Mouse (Mus musculus) spleen, adult 12 weeks (tissue): ENCODE results near the gene Ifrd1.
"Not testable (repeated sequence)": the region's sequence is repeated elsewhere in the genome, so short reads cannot be mapped to it uniquely, and the experiment has no call there.

ENCODE experiments used
- DNase-seq: peaks from one replicate; pipeline ENCODE4 v3.0.0; 2022; ENCODE audit warnings: low spot score

The Ifrd1 gene

DNA sequence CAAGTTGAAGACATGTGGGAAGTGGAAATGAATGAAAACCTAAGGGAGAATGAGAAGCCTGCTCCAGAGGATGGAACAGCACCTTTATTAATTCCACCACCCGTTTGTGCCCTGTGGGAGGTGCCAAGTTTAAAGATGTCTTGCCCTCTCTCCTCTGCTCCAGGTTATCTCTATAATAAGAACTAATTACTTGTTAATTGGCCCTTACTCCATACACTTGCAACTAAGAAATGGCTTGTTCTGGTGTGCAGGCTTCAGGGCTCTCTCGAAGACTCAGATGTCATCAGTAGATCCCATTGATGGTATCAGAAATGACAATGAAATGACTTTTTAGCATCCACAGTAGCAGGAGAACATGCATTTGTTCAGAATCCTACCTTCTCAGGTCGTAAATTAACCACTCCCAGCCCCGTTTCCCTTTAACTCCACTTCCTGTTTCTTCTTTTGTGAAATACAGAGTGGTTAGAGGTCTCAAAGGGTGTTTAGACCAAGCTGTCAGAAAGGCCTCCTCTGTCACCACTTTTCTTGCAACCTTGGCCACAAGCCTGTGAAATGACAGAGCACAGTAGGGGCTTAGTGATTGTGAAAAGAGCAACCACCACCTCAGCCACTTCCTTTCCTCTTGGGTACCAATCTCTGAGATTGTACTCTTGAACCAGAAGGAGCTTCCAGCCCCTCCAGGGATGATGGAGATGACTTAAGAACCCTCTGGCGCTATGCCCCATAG is at the start of gene Ifrd1:
Gene Ifrd1 (minus strand): TSS at position 51 of the 727 bp plus-strand sequence.
- DNase-seq, result no peak

DNA sequence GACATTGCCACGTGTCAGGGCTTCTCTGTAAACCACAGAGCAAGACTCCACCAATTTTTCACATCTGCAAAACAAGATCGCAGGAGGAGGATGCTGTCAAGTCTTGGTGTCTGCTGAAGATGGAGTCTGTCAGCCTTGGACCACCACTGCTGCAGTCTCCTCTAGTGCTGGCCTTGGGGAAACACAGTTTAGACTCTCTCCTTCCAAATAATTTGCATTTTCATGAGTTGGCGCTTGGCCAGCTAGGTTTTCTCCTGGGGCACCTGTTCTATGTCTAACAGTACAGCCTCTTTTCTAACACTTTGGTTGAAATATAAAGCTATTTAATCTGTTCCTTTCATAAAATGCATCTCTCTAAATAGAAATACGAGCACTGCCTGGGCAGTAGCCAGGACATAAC is 38.2 kb upstream of the Ifrd1 start:
- no peak for DNase-seq

- DNase-seq, result no peak
Measured at GRCm38 (mm10) chr12:40280596-40281325, 32.5 kb upstream of the Ifrd1 start.

DNA sequence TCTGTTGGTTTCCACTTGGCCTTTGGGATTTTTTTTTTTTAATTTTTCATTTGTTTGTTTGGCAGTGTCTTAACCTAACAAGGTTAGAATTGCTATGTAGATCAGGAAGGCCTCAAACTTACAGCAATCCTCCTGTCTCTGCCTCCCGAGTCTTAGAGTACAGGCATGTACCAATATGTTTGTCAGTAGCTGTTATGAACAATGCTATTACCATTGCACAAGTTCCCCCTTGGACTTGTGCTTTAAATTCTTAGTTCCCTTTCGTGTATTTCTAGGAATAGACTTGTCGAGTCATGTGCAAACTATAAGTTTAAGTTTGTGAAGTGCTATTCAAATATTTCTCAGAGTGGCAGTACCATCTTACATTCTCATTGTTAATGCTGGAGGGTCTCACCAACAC is 29.3 kb upstream of the Ifrd1 start:
- no peak for DNase-seq

- DNase-seq, result no peak
Measured at GRCm38 (mm10) chr12:40274931-40275330, 26.6 kb upstream of the Ifrd1 start.

- no peak for DNase-seq
Measured at GRCm38 (mm10) chr12:40273339-40273738, 25.0 kb upstream of the Ifrd1 start.

GRCm38 (mm10) chr12:40272710-40273109 is 24.4 kb upstream of the Ifrd1 start:
- no peak for DNase-seq

DNA sequence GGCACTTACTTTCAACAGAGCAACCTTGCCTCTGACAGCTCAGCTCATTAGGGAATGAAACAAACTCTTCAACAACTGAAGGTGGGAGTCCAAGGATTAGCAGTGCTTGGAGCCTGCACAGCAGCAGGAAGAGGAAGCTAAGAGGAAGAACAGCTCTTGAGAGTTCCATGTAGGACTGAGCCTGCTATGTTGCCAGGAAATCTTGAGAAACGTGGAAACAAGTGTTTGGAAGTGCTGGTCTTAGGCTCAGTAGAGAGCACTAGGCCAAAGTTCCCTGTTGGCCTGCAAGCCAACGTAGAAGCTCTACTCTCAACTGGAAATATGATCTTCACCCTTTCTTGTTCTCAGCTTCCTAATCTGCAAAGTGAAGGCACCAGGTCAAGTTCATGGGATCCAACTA is 20.0 kb upstream of the Ifrd1 start:
- no peak for DNase-seq

- DNase-seq, result no peak
Measured at GRCm38 (mm10) chr12:40263712-40264111, 15.4 kb upstream of the Ifrd1 start.

DNA sequence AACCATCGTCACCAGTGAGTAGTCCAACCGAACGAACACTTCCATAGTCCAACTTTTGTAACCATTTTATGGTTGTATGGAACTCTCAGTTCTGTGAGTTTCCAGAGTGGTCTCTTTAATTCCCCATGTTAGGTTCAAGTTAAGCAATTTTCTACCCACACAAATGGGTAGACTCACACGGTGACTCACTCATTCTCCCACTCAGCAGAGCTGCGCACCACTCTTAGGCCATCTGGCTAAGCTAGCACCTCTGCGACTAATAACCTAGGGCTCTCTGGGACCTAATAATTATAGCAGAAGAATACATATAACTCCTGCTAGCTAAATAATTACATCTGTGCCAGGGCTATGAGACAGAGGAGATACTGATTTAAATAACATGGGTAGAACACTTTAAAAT is 14.7 kb upstream of the Ifrd1 start:
- no peak for DNase-seq

- DNase-seq, result no peak
Measured at GRCm38 (mm10) chr12:40258462-40259000, 10.2 kb upstream of the Ifrd1 start.

- DNase-seq, result no peak
Measured at GRCm38 (mm10) chr12:40257226-40257625, 8.9 kb upstream of the Ifrd1 start.

DNA sequence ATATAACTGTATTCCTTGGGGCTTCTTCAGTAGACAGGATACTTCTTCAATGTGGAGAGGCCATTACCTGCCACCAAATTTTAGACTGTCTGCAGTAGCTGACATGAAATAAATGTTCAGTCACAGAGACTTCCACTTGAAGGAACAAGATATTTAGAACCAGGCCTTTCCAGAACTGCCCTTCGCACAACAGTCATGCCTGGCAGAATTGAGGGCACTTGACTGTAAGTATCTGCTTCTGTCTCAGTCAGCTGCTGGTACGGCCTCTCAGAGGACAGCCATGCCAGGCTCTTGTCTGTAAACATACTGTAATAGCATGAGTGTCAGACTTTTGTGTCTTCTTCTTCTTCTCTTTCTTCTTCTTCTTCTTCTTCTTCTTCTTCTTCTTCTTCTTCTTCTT is 8.2 kb upstream of the Ifrd1 start:
- no peak for DNase-seq

GRCm38 (mm10) chr12:40256033-40256432 is 7.7 kb upstream of the Ifrd1 start:
- DNase-seq, result no peak

- DNase-seq, result not testable (repeated sequence)
Measured at GRCm38 (mm10) chr12:40255310-40255709, 7.0 kb upstream of the Ifrd1 start.

- no peak for DNase-seq
Measured at GRCm38 (mm10) chr12:40254729-40255128, 6.4 kb upstream of the Ifrd1 start.

DNA sequence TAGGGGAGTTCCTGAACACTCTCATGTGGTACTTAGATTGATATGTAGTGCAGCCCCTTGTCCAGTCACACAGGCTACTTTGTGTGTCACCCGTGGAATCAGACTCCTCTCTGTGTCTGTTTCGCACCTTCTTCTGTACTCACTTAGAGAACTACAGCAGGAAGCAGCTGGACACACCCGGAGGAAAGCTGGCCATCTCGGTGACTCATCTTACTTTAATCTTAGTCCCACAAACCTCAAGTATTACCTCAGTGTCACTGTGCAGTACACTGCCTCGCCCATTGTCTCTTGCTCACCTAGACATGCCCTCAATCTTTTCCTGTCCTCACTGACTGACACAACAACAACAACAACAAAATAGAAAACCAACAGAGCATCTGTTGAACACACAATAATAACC is 4.9 kb upstream of the Ifrd1 start:
- DNase-seq, result no peak

- DNase-seq, result no peak
Measured at GRCm38 (mm10) chr12:40250256-40250655, 2.0 kb upstream of the Ifrd1 start.

DNA sequence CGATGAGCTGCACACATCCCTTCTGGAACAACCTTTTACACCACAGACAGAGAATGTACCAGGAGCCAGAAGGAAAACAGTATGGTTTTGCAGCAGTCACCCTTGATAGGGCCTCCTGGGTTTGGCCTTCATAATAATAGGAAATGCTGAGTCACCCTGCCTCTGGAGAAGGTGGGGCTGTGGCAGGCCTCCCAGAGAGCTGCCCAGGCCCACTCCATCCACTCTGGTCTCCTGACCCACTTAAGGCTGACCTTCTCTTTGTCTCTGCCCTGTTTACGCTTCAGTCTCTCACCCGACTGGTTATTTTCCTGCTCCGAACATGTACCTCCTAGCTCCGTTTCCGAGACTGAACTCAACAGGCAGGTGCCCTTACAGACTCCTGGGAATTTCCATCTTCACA is 328 bp downstream of the Ifrd1 start:
- DNase-seq, result no peak

DNA sequence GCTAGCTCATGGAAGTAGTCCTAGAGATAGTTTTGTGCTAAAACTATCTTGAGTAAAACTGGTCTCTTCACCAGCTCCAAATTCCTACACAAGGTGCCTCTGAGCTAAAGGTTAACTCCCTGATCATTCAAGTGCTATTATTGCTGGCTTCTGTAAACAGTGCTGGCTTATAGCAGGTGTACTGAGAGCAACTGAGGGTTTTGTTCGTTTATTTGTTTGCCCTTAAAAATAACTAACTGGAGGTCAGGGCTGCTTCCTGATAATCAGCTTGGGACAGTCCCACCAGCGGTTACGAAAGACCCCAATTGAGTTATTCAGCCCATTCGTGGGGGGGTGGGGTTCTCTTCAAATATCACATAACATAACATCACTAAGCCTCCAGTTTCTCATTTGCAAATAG is 920 bp downstream of the Ifrd1 start:
- DNase-seq, result no peak

- DNase-seq, result no peak
Measured at GRCm38 (mm10) chr12:40245434-40245970, 2.8 kb downstream of the Ifrd1 start.

- DNase-seq, result no peak
Measured at GRCm38 (mm10) chr12:40244926-40245325, 3.4 kb downstream of the Ifrd1 start.

DNA sequence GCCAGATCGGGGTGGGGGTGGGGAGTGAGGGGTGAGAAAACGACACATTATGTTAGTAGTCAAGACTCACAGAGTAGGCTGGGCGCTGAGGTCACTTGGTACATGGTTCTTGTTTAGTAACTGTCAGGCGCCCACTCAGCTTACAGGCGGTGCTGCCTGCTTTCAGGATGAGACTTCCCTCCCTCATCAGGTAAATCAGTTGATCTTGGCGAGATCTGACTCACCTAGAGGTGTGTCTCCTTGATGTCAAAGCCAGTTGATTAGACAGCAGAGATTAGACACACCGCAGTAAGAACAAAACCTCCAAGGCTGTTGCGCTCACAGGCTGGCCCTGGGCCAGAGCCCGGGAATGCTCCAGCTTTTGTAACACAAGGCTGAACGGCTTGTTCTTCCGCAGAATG is 4.5 kb downstream of the Ifrd1 start:
- no peak for DNase-seq
